Comparison of ENCODE assay signal across 8 mouse cellular contexts in genomic region chr4:155892438-155893211, GRCm38 (mm10). TPM values are rescaled to one million over a fixed set of nuclear protein-coding genes. Genes with fewer than 3 reads are reported as not detected.
DNase-seq lines count a peak whose midpoint lies in the region; ATAC-seq and TF ChIP-seq lines count a peak whose summit lies in the region.

No protein-coding gene starts in this region.

- intact Hi-C loops in gastrocnemius, adult 2 months (cut with DNase I) = loop anchor here (2.0 to 5.0 kb wide), 3 partner anchors 22 to 50 kb away; partner anchors contain the start of genes Dvl1 and Ube2j2
- intact Hi-C loops in gastrocnemius, postnatal 36 days (cut with DNase I) = loop anchor here (5.0 kb wide), 1 partner anchor 50 kb away; the partner anchor contains the start of gene Ube2j2

- no peaks in the 10 kb centered on the region for H3K4me1 ChIP-seq in ES-Bruce4 (ENCODE audit: control insufficient read depth, insufficient read depth, low read length)
- H3K4me1 ChIP-seq in embryonic facial prominence, embryonic 11.5 days (ENCODE audit: control insufficient read depth, insufficient read depth, low read length) = peaks cover 4% of the 10 kb centered on the region
- peaks cover 34% of the 10 kb centered on the region for H3K4me1 ChIP-seq in liver, embryonic 11.5 days (replicated peaks; ENCODE audit: control insufficient read depth, insufficient read depth, low read length)
- peaks cover 43% of the 10 kb centered on the region for H3K4me1 ChIP-seq in midbrain, embryonic 15.5 days

- no peaks in the 10 kb centered on the region for H3K27me3 ChIP-seq in ES-Bruce4 (ENCODE audit: control insufficient read depth, insufficient read depth, low read length, poor library complexity, severe bottlenecking)
- H3K27me3 ChIP-seq in embryonic facial prominence, embryonic 11.5 days (ENCODE audit: control insufficient read depth, insufficient read depth, low read length) = no peaks in the 10 kb centered on the region
- H3K27me3 ChIP-seq in liver, embryonic 11.5 days (replicated peaks; ENCODE audit: control insufficient read depth, insufficient read depth, low read length) = no peaks in the 10 kb centered on the region
- no peaks in the 10 kb centered on the region for H3K27me3 ChIP-seq in midbrain, embryonic 15.5 days (replicated peaks)

- no peak for TF ChIP-seq POLR2A in ES-Bruce4 (IDR thresholded peaks at IDR 0.05; ENCODE audit: insufficient read depth, low read length)

- peak overlapping the region; percentile 97 for H3K4me2 ChIP-seq in embryonic facial prominence, embryonic 11.5 days (ENCODE audit: low read depth, low read length)
- H3K4me2 ChIP-seq in liver, embryonic 11.5 days = peak overlapping the region; percentile 99
- H3K4me2 ChIP-seq in midbrain, embryonic 15.5 days = peak overlapping the region; percentile 97

- H3K4me3 ChIP-seq in gastrocnemius, adult 2 months = peak overlapping the region; percentile 81
- peak overlapping the region; percentile 77 for H3K4me3 ChIP-seq in ES-Bruce4 (ENCODE audit: low read depth, low read length)
- peak overlapping the region; percentile 86 for H3K4me3 ChIP-seq in embryonic facial prominence, embryonic 11.5 days (ENCODE audit: low read depth, low read length)
- peak overlapping the region; percentile 96 for H3K4me3 ChIP-seq in liver, embryonic 11.5 days (ENCODE audit: low read depth, low read length)
- H3K4me3 ChIP-seq in midbrain, embryonic 15.5 days = peak overlapping the region; percentile 98

- H3K9ac ChIP-seq in ES-Bruce4 (ENCODE audit: low read depth, poor library complexity, severe bottlenecking) = peak overlapping the region; percentile 78
- peak overlapping the region; percentile 83 for H3K9ac ChIP-seq in embryonic facial prominence, embryonic 11.5 days (replicated peaks; ENCODE audit: low read length)
- H3K9ac ChIP-seq in liver, embryonic 11.5 days (ENCODE audit: low read depth, low read length) = peak overlapping the region; percentile 95
- H3K9ac ChIP-seq in midbrain, embryonic 15.5 days = peak overlapping the region; percentile 98

- no peak for DNase-seq in gastrocnemius, adult 2 months
- no peak for DNase-seq in gastrocnemius, postnatal 36 days
- DNase-seq in embryonic facial prominence, embryonic 11.5 days (ENCODE audit: low spot score) = peak; percentile 34
- peak; percentile 49 for DNase-seq in heart, postnatal 4 days
- DNase-seq in liver, embryonic 11.5 days (ENCODE audit: low spot score) = peak; percentile 53
- DNase-seq in thymus, postnatal 4 days = peak; percentile 68

- TF ChIP-seq EP300 in ES-Bruce4 (IDR thresholded peaks at IDR 0.05; ENCODE audit: insufficient read depth, low read depth, low read length) = no peak

- ATAC-seq in embryonic facial prominence, embryonic 11.5 days (replicated peaks; ENCODE audit: insufficient number of reproducible peaks, low FRiP score, low TSS enrichment, low read depth) = peak; percentile 53
- peak; percentile 35 for ATAC-seq in liver, embryonic 11.5 days (replicated peaks; ENCODE audit: low FRiP score)
- peak; percentile 53 for ATAC-seq in midbrain, embryonic 15.5 days (replicated peaks)

- peak overlapping the region; percentile 96 for H3K27ac ChIP-seq in gastrocnemius, adult 2 months
- H3K27ac ChIP-seq in ES-Bruce4 (ENCODE audit: insufficient read depth, low read length) = no peak overlapping the region
- peak overlapping the region; percentile 90; the same call in 1 of the 2 replicates for H3K27ac ChIP-seq in embryonic facial prominence, embryonic 11.5 days (replicated peaks; ENCODE audit: low read depth, low read length)
- peak overlapping the region; percentile 97; the same call in 1 of the 2 replicates for H3K27ac ChIP-seq in liver, embryonic 11.5 days (ENCODE audit: low read depth, low read length)
- H3K27ac ChIP-seq in midbrain, embryonic 15.5 days = peak overlapping the region; percentile 100

- H3K9me3 ChIP-seq in ES-Bruce4 (replicated peaks; ENCODE audit: control insufficient read depth, insufficient read depth, low read length, poor library complexity, severe bottlenecking) = no peaks in the 10 kb centered on the region
- no peaks in the 10 kb centered on the region for H3K9me3 ChIP-seq in embryonic facial prominence, embryonic 11.5 days (replicated peaks; ENCODE audit: control insufficient read depth, low read length)
- H3K9me3 ChIP-seq in liver, embryonic 11.5 days (ENCODE audit: control insufficient read depth, low read length) = no peaks in the 10 kb centered on the region
- no peaks in the 10 kb centered on the region for H3K9me3 ChIP-seq in midbrain, embryonic 15.5 days

- WGBS in embryonic facial prominence, embryonic 11.5 days = 6% methylated on average over 37 of the region's 37 CpGs
- WGBS in liver, embryonic 11.5 days = 6% methylated on average over 37 of the region's 37 CpGs
- 5% methylated on average over 37 of the region's 37 CpGs for WGBS in midbrain, embryonic 15.5 days

- peaks cover 14% of the 10 kb centered on the region for H3K36me3 ChIP-seq in ES-Bruce4 (ENCODE audit: control insufficient read depth, insufficient read depth, low read length, poor library complexity, severe bottlenecking)
- H3K36me3 ChIP-seq in embryonic facial prominence, embryonic 11.5 days (replicated peaks; ENCODE audit: control insufficient read depth, insufficient read depth, low read depth, low read length) = peaks cover 4% of the 10 kb centered on the region
- H3K36me3 ChIP-seq in liver, embryonic 11.5 days (ENCODE audit: control insufficient read depth, insufficient read depth, low read length) = peaks cover 19% of the 10 kb centered on the region
- H3K36me3 ChIP-seq in midbrain, embryonic 15.5 days (replicated peaks) = peaks cover 23% of the 10 kb centered on the region

- TF ChIP-seq CTCF in gastrocnemius, adult 2 months (IDR thresholded peaks at IDR 0.05) = no peak
- TF ChIP-seq CTCF in ES-Bruce4 (IDR thresholded peaks at IDR 0.05; ENCODE audit: low read depth, low read length) = no peak

RNA-seq across cellular contexts. Expression of gene Acap3, which starts 1.0 kb away (rescaled TPM):
- 1 to 10 TPM; 7.5 to 8.0 TPM for total RNA-seq in gastrocnemius, adult 2 months (2021)
- total RNA-seq in gastrocnemius, postnatal 36 days (2021) = 1 to 10 TPM; 7.4 to 7.8 TPM
- 2.6 and 3.8 TPM in 2 replicates for polyA plus RNA-seq in ES-Bruce4 (2011; ENCODE audit: insufficient read depth, insufficient read length, low read depth, missing spikeins)
- 18.6 and 21.2 TPM in 2 replicates for polyA plus RNA-seq in embryonic facial prominence, embryonic 11.5 days (2014; fragmentation: Nextera tagmentation; extraction: Ambion mirVana)
- total RNA-seq in heart, postnatal 4 days (2021) = 10 to 100 TPM; 16.9 to 21.4 TPM
- 16.1 and 17.9 TPM in 2 replicates for polyA plus RNA-seq in liver, embryonic 11.5 days (2014; fragmentation: Nextera tagmentation; extraction: Ambion mirVana)
- 88.3 and 89.8 TPM in 2 replicates for polyA plus RNA-seq in midbrain, embryonic 15.5 days (2015; fragmentation: Nextera tagmentation; extraction: Ambion mirVana)

RNA-seq across cellular contexts. Expression of gene Pusl1, which starts 1.0 kb away (rescaled TPM):
- total RNA-seq in gastrocnemius, adult 2 months (2021) = 10 to 100 TPM; 10.5 to 13.4 TPM
- 10 to 100 TPM; 11.4 to 12.8 TPM for total RNA-seq in gastrocnemius, postnatal 36 days (2021)
- 15.3 and 19.4 TPM in 2 replicates for polyA plus RNA-seq in ES-Bruce4 (2011; ENCODE audit: insufficient read depth, insufficient read length, low read depth, missing spikeins)
- 35.6 and 39.3 TPM in 2 replicates for polyA plus RNA-seq in embryonic facial prominence, embryonic 11.5 days (2014; fragmentation: Nextera tagmentation; extraction: Ambion mirVana)
- 10 to 100 TPM; 18.3 to 23.1 TPM for total RNA-seq in heart, postnatal 4 days (2021)
- polyA plus RNA-seq in liver, embryonic 11.5 days (2014; fragmentation: Nextera tagmentation; extraction: Ambion mirVana) = 48.5 and 49.1 TPM in 2 replicates
- polyA plus RNA-seq in midbrain, embryonic 15.5 days (2015; fragmentation: Nextera tagmentation; extraction: Ambion mirVana) = 60.1 and 66.6 TPM in 2 replicates

RNA-seq across cellular contexts. Expression of gene Ints11, which starts 23.3 kb away (rescaled TPM):
- total RNA-seq in gastrocnemius, adult 2 months (2021) = 10 to 100 TPM; 14.9 to 17.3 TPM
- total RNA-seq in gastrocnemius, postnatal 36 days (2021) = 10 to 100 TPM; 11.9 to 15.4 TPM
- 43.3 and 45.3 TPM in 2 replicates for polyA plus RNA-seq in ES-Bruce4 (2011; ENCODE audit: insufficient read depth, insufficient read length, low read depth, missing spikeins)
- 92.8 and 93.0 TPM in 2 replicates for polyA plus RNA-seq in embryonic facial prominence, embryonic 11.5 days (2014; fragmentation: Nextera tagmentation; extraction: Ambion mirVana)
- total RNA-seq in heart, postnatal 4 days (2021) = 10 to 100 TPM; 16.0 to 19.2 TPM
- 79.3 and 86.8 TPM in 2 replicates for polyA plus RNA-seq in liver, embryonic 11.5 days (2014; fragmentation: Nextera tagmentation; extraction: Ambion mirVana)
- 80.6 and 83.6 TPM in 2 replicates for polyA plus RNA-seq in midbrain, embryonic 15.5 days (2015; fragmentation: Nextera tagmentation; extraction: Ambion mirVana)

RNA-seq across cellular contexts. Expression of gene Cptp, which starts 23.4 kb away (rescaled TPM):
- 10 to 100 TPM; 13.6 to 18.0 TPM for total RNA-seq in gastrocnemius, adult 2 months (2021)
- 10 to 100 TPM; 14.5 to 16.0 TPM for total RNA-seq in gastrocnemius, postnatal 36 days (2021)
- 6.0 and 7.9 TPM in 2 replicates for polyA plus RNA-seq in ES-Bruce4 (2011; ENCODE audit: insufficient read depth, insufficient read length, low read depth, missing spikeins)
- polyA plus RNA-seq in embryonic facial prominence, embryonic 11.5 days (2014; fragmentation: Nextera tagmentation; extraction: Ambion mirVana) = 18.3 and 21.1 TPM in 2 replicates
- total RNA-seq in heart, postnatal 4 days (2021) = 10 to 100 TPM in 1 of 2 experiments, 1 to 10 TPM in 1; 6.6 to 11.2 TPM
- 16.4 and 16.9 TPM in 2 replicates for polyA plus RNA-seq in liver, embryonic 11.5 days (2014; fragmentation: Nextera tagmentation; extraction: Ambion mirVana)
- 28.1 and 29.1 TPM in 2 replicates for polyA plus RNA-seq in midbrain, embryonic 15.5 days (2015; fragmentation: Nextera tagmentation; extraction: Ambion mirVana)

RNA-seq across cellular contexts. Expression of gene Tas1r3, which starts 29.5 kb away (rescaled TPM):
- total RNA-seq in gastrocnemius, adult 2 months (2021) = under 1 TPM; 0.11 to 0.23 TPM
- total RNA-seq in gastrocnemius, postnatal 36 days (2021) = under 1 TPM in 1 of 2 experiments, not detected in 1; 0.07 TPM
- polyA plus RNA-seq in ES-Bruce4 (2011; ENCODE audit: insufficient read depth, insufficient read length, low read depth, missing spikeins) = 0.28 and 0.44 TPM in 2 replicates
- 0.15 and 0.27 TPM in 2 replicates for polyA plus RNA-seq in embryonic facial prominence, embryonic 11.5 days (2014; fragmentation: Nextera tagmentation; extraction: Ambion mirVana)
- total RNA-seq in heart, postnatal 4 days (2021) = under 1 TPM; 0.14 to 0.20 TPM
- polyA plus RNA-seq in liver, embryonic 11.5 days (2014; fragmentation: Nextera tagmentation; extraction: Ambion mirVana) = 0.22 and 0.26 TPM in 2 replicates
- polyA plus RNA-seq in midbrain, embryonic 15.5 days (2015; fragmentation: Nextera tagmentation; extraction: Ambion mirVana) = 0.61 and 0.72 TPM in 2 replicates

Comparison
In these comparisons a context has a peak if more than half of its experiments do, and no peak if none do; other contexts are left out.
1. DNase-seq: peak in embryonic facial prominence, embryonic 11.5 days (single experiment), heart, postnatal 4 days (single experiment), liver, embryonic 11.5 days (single experiment) and thymus, postnatal 4 days (single experiment); none in gastrocnemius, adult 2 months (single experiment) and gastrocnemius, postnatal 36 days (0 of 2).
2. Peak in every context shown above with its lines, with median percentiles within 50 percentile points of each other: H3K4me3 ChIP-seq, H3K9ac ChIP-seq, ATAC-seq and H3K4me2 ChIP-seq.